Mouse (Mus musculus) stomach, embryonic 16.5 days (tissue): ENCODE data around the gene Myom1. TPM values are rescaled to one million over a fixed set of nuclear protein-coding genes. Genes with fewer than 3 reads are reported as not detected.

Source experiments
- ATAC-seq: fragments of 200-750 bp; cut with Nextera tagmentation; 2 replicates; pipeline ENCODE4 v1.8.0; 2017; ENCODE audit warnings: moderate number of reproducible peaks, moderate TSS enrichment; ENCODE audit not compliant: insufficient read depth, low FRiP score
- H3K27ac ChIP-seq: fragments of 300-500 bp; sonication (generic); 2 replicates; pipeline ENCODE4 v1.5.1; 2014; ENCODE audit warnings: low read length
- H3K27me3 ChIP-seq: fragments of 300-500 bp; sonication (generic); 2 replicates; pipeline ENCODE4 v1.6.1; 2014; ENCODE audit warnings: low read length, control low read depth, mixed read lengths; ENCODE audit not compliant: control insufficient read depth, insufficient read depth
- H3K36me3 ChIP-seq: fragments of 300-500 bp; sonication (generic); 2 replicates; pipeline ENCODE4 v1.6.1; 2014; ENCODE audit warnings: low read length; ENCODE audit not compliant: control insufficient read depth, insufficient read depth
- H3K4me1 ChIP-seq: fragments of 300-500 bp; sonication (generic); 2 replicates; pipeline ENCODE4 v1.6.1; 2014; ENCODE audit warnings: low read length, control low read depth, mixed read lengths; ENCODE audit not compliant: control insufficient read depth, insufficient read depth
- H3K4me2 ChIP-seq: fragments of 300-500 bp; sonication (generic); 2 replicates; pipeline ENCODE4 v1.6.1; 2014; ENCODE audit warnings: low read depth, low read length, mixed read lengths
- H3K4me3 ChIP-seq: fragments of 300-500 bp; sonication (generic); replicated peaks from 2 replicates; pipeline ENCODE4 v1.5.1; 2014; ENCODE audit warnings: mild to moderate bottlenecking, low read length
- H3K9ac ChIP-seq: fragments of 300-500 bp; sonication (generic); 2 replicates; pipeline ENCODE4 v1.6.1; 2014; ENCODE audit warnings: low read length
- H3K9me3 ChIP-seq: fragments of 300-500 bp; sonication (generic); replicated peaks from 2 replicates; pipeline ENCODE4 v1.6.1; 2016; ENCODE audit warnings: low read length, control low read depth; ENCODE audit not compliant: control insufficient read depth
- WGBS: fragments of 180-500 bp; shearing (Covaris S2); extraction: QIAGEN DNeasy Blood & Tissue Kit; methylation state at CpG from one replicate; pipeline ENCODE4 v1.1.7; 2014; 5-methylcytosine and 5-hydroxymethylcytosine counted together
- polyA plus RNA-seq: library from polyadenylated mRNA; unstranded; fragments of >200 nt; fragmentation: Nextera tagmentation; extraction: Ambion mirVana; gene quantifications from 2 replicates; pipeline ENCODE4 v1.2.1, GENCODE M21; 2015

The Myom1 gene
- polyA plus RNA-seq, 1 experiment from 2014 or later: 21.1 TPM

GRCm38 (mm10) chr17:71037188-71037587 is 34.8 kb downstream of the Myom1 start:
- Histone ChIP-seq H3K36me3 (no peaks in the 10 kb centered on the region), H3K4me1 (no peaks in the 10 kb centered on the region), H3K27me3 (no peaks in the 10 kb centered on the region), H3K4me2 (no peak overlapping the region), H3K4me3 (no peak overlapping the region), H3K27ac (no peak overlapping the region), H3K9me3 (no peaks in the 10 kb centered on the region), H3K9ac (no peak overlapping the region)
- 68% methylated on average over 7 of the region's 7 CpGs for WGBS
- ATAC-seq: no peak

DNA sequence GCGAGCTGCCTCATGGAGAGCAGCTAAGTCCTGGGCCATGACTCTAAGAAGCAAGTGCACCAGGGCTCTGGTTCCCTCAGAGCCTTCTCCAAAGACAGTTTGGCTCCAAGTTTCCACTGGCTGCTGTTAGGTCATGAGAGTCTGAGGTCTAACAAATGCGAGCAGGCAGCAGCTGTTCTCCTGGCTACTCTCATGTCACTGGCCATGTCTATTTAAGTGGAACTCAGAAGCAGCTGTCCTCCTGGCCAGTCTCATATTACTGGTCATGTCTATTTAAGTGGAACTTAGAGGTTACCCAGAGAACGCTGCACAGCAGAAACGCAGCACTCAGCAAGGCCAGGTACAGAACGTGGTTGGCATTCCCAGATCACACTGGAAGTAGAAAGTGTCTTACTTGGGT is 36.4 kb downstream of the Myom1 start:
- no peak overlapping the region for H3K4me3 ChIP-seq
- H3K9me3 ChIP-seq: no peaks in the 10 kb centered on the region
- ATAC-seq: no peak
- H3K4me2 ChIP-seq: no peak overlapping the region
- no peak overlapping the region for H3K27ac ChIP-seq
- 60% methylated on average over 5 of the region's 5 CpGs for whole genome bisulfite sequencing
- no peaks in the 10 kb centered on the region for H3K4me1 ChIP-seq
- no peaks in the 10 kb centered on the region for H3K36me3 ChIP-seq
- no peaks in the 10 kb centered on the region for H3K27me3 ChIP-seq
- no peak overlapping the region for H3K9ac ChIP-seq

- no peaks in the 10 kb centered on the region for H3K36me3 ChIP-seq
- 40% methylated on average over 12 of the region's 12 CpGs for WGBS
- no peaks in the 10 kb centered on the region for H3K9me3 ChIP-seq
- H3K4me2 ChIP-seq: no peak overlapping the region
- no peaks in the 10 kb centered on the region for H3K4me1 ChIP-seq
- H3K9ac ChIP-seq: no peak overlapping the region
- no peak for ATAC-seq
- no peak overlapping the region for H3K27ac ChIP-seq
- H3K4me3 ChIP-seq: no peak overlapping the region
- no peaks in the 10 kb centered on the region for H3K27me3 ChIP-seq
Measured at GRCm38 (mm10) chr17:71039851-71040581, 37.6 kb downstream of the Myom1 start.

GRCm38 (mm10) chr17:71040582-71040880 is 38.1 kb downstream of the Myom1 start:
- no peaks in the 10 kb centered on the region for H3K9me3 ChIP-seq
- H3K4me2 ChIP-seq: no peak overlapping the region
- WGBS: 83% methylated on average over 5 of the region's 5 CpGs
- ATAC-seq: no peak
- H3K27me3 ChIP-seq: no peaks in the 10 kb centered on the region
- H3K4me1 ChIP-seq: no peaks in the 10 kb centered on the region
- H3K36me3 ChIP-seq: no peaks in the 10 kb centered on the region
- no peak overlapping the region for H3K4me3 ChIP-seq
- H3K27ac ChIP-seq: no peak overlapping the region
- no peak overlapping the region for H3K9ac ChIP-seq

GRCm38 (mm10) chr17:71042645-71043044 is 40.2 kb downstream of the Myom1 start:
- Histone ChIP-seq H3K27ac (no peak overlapping the region), H3K36me3 (no peaks in the 10 kb centered on the region), H3K4me2 (no peak overlapping the region), H3K27me3 (no peaks in the 10 kb centered on the region), H3K4me1 (no peaks in the 10 kb centered on the region), H3K4me3 (no peak overlapping the region), H3K9me3 (no peaks in the 10 kb centered on the region), H3K9ac (no peak overlapping the region)
- WGBS: 85% methylated on average over 1 of the region's 1 CpGs
- no peak for ATAC-seq

GRCm38 (mm10) chr17:71045591-71045990 is 43.2 kb downstream of the Myom1 start:
- no peak overlapping the region for H3K4me2 ChIP-seq
- ATAC-seq: no peak
- no peak overlapping the region for H3K4me3 ChIP-seq
- whole genome bisulfite sequencing: 77% methylated on average over 9 of the region's 9 CpGs
- no peaks in the 10 kb centered on the region for H3K4me1 ChIP-seq
- no peaks in the 10 kb centered on the region for H3K27me3 ChIP-seq
- no peak overlapping the region for H3K9ac ChIP-seq
- no peaks in the 10 kb centered on the region for H3K9me3 ChIP-seq
- H3K27ac ChIP-seq: no peak overlapping the region
- no peaks in the 10 kb centered on the region for H3K36me3 ChIP-seq

- H3K9ac ChIP-seq: no peak overlapping the region
- no peak overlapping the region for H3K4me2 ChIP-seq
- no peaks in the 10 kb centered on the region for H3K27me3 ChIP-seq
- WGBS: 88% methylated on average over 4 of the region's 4 CpGs
- H3K36me3 ChIP-seq: no peaks in the 10 kb centered on the region
- no peak for ATAC-seq
- H3K4me1 ChIP-seq: no peaks in the 10 kb centered on the region
- no peaks in the 10 kb centered on the region for H3K9me3 ChIP-seq
- no peak overlapping the region for H3K27ac ChIP-seq
- H3K4me3 ChIP-seq: no peak overlapping the region
Measured at GRCm38 (mm10) chr17:71046856-71047255, 44.4 kb downstream of the Myom1 start.

DNA sequence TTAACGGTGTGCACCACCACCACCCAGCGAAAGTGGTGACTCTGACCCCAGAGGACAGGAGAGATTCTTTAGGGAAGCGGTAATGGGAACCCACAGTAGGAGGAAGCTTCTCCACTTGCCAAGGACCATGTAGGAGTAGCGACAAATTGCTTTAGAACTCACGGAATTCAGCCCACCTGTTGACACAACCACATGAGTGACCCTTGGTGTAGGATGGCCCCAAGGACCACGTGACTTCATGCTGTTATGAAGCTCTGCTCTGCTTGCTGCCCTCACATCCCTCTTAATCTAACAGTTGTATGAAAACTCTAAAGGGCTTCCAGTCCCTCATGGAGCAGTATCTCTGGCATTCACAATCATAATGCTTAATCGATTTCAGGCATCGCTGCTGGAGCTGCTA is 46.9 kb downstream of the Myom1 start:
- H3K27me3 ChIP-seq: no peaks in the 10 kb centered on the region
- no peaks in the 10 kb centered on the region for H3K36me3 ChIP-seq
- H3K4me3 ChIP-seq: no peak overlapping the region
- H3K27ac ChIP-seq: no peak overlapping the region
- H3K9ac ChIP-seq: no peak overlapping the region
- no peak for ATAC-seq
- WGBS: 87% methylated on average over 8 of the region's 8 CpGs
- no peaks in the 10 kb centered on the region for H3K4me1 ChIP-seq
- H3K9me3 ChIP-seq: no peaks in the 10 kb centered on the region
- H3K4me2 ChIP-seq: no peak overlapping the region

- Histone ChIP-seq H3K9me3 (no peaks in the 10 kb centered on the region), H3K27me3 (no peaks in the 10 kb centered on the region), H3K27ac (no peak overlapping the region), H3K4me2 (no peak overlapping the region), H3K4me3 (no peak overlapping the region), H3K4me1 (no peaks in the 10 kb centered on the region), H3K36me3 (no peaks in the 10 kb centered on the region), H3K9ac (no peak overlapping the region)
- WGBS: 87% methylated on average over 6 of the region's 6 CpGs
- ATAC-seq: no peak
Measured at GRCm38 (mm10) chr17:71053134-71053708, 50.8 kb downstream of the Myom1 start.
